Mouse (Mus musculus) urinary bladder, adult 2 months (tissue): ENCODE measurements around the gene Dnajc13. TPM values are rescaled to one million over a fixed set of nuclear protein-coding genes. Genes with fewer than 3 reads are reported as not detected.

ENCODE experiments used
- DNase-seq: peaks from one replicate; pipeline ENCODE4 v3.0.0; 2022; ENCODE audit warnings: low spot score
- polyA plus RNA-seq: library from polyadenylated mRNA; depleted of rRNA; stranded (reverse); fragments of >200 nt; gene quantifications from 2 replicates; pipeline ENCODE4 v1.2.3, GENCODE M21; 2012; rRNA removed

Dnajc13 gene
- polyA plus RNA-seq, 1 experiment = 46.8 TPM

DNA sequence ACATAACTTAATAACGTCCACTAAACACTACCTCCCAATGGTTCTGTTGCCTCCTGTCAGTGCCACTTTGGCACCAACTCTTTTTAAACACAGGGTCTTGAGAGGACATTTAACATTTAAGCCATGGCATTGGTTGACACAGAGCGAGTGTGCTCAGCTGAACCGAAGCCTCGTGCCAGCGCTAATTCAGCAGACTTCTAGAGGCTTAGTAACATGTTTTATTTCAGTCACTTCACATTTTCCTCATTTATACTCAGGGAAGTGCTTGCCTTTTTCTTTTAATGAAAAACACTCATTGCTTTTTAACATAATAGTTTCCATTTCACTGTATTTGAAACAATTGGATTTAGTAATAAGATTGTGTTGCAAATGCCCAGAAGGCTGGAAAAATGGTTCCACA is 153.6 kb downstream of the Dnajc13 start:
- DNase-seq = no peak

DNA sequence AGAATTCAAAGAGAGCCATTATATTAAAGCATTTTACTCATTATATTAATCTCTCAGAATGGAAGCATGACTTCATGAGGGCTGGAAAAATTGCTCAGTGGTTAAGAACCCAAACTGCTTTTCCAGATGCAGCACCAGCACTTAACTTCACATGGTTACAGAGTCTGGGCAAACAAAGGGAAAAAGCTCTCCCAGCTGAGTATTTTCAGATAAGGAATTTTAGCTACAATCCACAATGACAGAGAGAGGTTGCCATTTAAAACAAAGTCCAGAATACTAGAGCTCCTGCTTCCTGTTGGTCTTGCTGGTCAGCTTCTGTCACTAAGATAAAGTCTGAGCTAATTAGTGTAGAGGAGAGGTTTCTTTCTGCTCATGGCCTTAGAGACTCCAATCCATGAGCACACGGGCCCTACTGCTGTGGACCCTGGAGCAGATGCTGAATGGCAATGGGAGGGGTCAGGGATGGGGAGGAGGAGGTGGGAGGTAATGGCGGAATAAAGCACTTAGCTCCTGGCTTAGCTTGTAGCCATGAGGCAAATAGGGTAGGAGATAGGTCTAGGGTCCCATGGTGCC is 154.1 kb downstream of the Dnajc13 start:
- no peak for DNase-seq

DNA sequence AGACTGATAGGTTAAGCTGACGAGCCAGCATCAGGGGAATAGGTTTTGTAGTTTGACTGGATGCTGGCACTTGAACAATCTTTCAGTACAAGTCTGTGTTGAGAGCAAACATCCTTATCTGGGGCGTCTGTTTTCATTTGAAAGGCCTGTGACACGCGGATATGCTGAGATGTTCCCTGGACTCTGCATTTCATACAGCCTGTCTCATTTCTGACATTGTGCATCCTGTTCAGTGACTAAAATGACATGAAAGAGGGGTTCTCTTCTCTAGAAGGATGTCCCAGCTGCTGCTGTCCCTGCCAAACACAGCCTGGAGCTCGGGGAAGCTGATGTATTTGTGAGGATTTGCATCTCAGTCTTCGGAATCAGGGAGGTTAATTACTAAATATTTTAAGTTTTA is 155.2 kb downstream of the Dnajc13 start:
- DNase-seq = no peak

DNA sequence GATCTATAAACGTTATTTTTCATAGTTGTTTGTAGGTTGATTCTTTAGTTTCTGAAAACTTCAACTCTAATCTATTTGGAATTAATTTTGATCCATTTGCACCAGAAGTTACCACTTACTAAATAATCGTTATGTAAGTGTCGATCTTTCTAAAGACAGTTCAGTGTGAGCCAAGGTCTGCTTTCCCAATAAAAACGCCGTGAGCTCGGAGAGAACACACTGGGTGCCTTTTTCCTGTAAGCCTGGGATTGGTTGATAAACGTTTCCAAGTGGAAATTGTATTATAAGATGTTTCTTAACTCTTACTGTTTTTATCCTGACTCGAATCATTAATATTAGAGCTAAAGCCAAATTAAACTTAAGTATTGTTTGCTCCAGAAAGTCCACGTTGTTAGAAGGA is 155.8 kb downstream of the Dnajc13 start:
- no peak for DNase-seq

DNA sequence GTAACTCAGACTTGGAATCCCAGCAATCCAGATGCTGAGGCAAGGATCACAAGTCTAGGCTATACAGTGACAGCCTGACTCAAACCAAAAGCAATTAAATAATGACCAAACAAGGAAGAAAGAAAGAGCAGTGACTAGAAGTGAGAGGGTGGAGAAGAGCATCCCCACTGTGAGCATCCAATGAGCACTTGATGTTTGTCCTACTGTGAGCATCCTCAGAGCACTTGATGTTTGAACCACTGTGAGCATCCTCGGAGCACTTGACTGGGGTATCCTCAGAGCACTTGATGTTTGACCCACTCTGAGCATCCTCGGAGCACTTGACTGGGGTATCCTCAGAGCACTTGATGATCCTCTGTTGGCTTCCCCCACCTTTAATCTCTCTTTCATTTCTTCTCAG is 157.7 kb downstream of the Dnajc13 start:
- DNase-seq = no peak

DNA sequence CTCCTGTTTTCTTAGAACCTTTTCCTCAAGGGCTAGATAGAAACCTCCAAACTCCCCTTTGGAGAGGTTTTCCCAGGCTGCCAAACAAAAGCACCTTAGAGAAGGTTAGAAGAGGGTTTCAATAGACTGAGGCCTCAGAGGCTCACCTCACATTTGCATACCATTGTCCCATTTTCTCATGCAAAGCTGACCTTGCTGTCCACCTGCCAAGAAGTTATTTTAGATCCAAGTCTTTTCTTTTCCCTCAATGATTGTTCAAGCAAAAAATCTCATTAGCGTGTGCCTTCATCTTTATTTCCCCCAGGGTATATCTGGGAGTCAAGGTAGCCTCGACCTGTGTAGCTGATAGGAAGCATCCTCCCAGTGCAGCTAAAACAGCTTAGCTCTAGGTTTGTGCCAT is 159.8 kb downstream of the Dnajc13 start:
- no peak for DNase-seq

DNA sequence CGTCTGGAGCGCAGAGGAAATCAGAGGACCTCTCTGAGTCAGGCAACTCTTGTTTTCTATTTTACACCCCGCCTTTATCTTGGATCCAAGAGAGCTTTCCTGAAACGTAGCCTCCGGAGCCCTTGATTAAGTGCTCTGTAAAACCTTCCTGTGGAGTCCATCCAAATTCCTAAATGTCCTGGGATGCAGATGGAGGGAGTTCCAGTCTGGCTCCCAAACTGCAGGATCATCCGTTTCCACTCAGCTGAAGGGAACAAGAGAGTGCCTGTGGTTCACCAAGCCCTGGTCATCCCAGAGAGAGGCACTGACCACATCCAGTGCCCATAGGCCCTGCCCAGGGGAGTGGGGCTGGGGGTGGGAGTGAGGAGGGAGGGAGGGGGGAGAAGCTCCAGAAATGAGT is 160.4 kb downstream of the Dnajc13 start:
- no peak for DNase-seq

DNA sequence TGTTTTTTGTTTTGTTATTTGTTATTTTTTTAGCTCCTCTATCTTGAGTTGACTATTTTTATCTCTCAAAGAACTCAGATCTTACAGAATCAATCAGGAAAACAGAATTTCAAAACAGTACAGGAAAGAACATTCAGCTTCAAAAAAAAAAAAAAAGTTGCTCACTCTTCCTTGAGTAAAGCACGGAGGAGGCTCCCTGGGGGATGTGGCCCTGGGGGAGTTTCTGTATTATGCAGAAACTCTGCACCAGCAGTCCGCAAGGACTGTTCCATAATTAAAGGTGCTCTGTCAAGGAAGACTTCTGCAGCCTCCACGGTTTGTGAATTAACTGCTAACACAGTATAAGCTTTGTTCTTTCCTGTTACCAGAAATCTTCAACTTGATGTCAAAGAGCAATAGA is 161.3 kb downstream of the Dnajc13 start:
- no peak for DNase-seq

Other genes starting within 250 kb of the Dnajc13 start
- gene Gm28305, start 222.3 kb downstream of the Dnajc13 start, polyA plus RNA-seq = not detected in 2 replicates
- 41.5 and 49.9 TPM in 2 replicates for gene Uba5, start 199.8 kb downstream of the Dnajc13 start, polyA plus RNA-seq
- 31.5 and 35.6 TPM in 2 replicates for gene Acad11, start 199.6 kb downstream of the Dnajc13 start, polyA plus RNA-seq
- 5.1 and 6.4 TPM in 2 replicates for gene Ackr4, start 136.0 kb downstream of the Dnajc13 start, polyA plus RNA-seq
- 4.7 and 5.1 TPM in 2 replicates for gene Acpp, start 74.8 kb upstream of the Dnajc13 start, polyA plus RNA-seq